Mouse (Mus musculus) liver, postnatal 0 days (tissue): Measurements from ENCODE around the gene Creb3l2.

Source experiments
- CTCF ChIP-seq: sonication (generic); IDR thresholded peaks from 2 replicates; pipeline ENCODE4 v1.5.1; 2016; ENCODE audit warnings: antibody characterized with exemption, low read depth
- EP300 ChIP-seq: IDR thresholded peaks from 2 replicates; pipeline ENCODE4 v1.6.1; 2016; ENCODE audit warnings: antibody characterized with exemption, low read depth, mild to moderate bottlenecking

- TF ChIP-seq EP300: no peak
- TF ChIP-seq CTCF: no peak
Measured at GRCm38 (mm10) chr6:37428947-37429346, 13.0 kb downstream of the Creb3l2 start.
